Mouse (Mus musculus) erythroid progenitor cell, adult 5-6 weeks (primary cell): ENCODE results near the gene Wdtc1. TPM values are rescaled to one million over a fixed set of nuclear protein-coding genes. Genes with fewer than 3 reads are reported as not detected.

Experiments used
- ATAC-seq: replicated peaks from 2 replicates; pipeline ENCODE4 v1.8.0; 2016; ENCODE audit warnings: moderate number of reproducible peaks, mild to moderate bottlenecking, moderate TSS enrichment, inconsistent platforms; ENCODE audit not compliant: poor library complexity, low FRiP score, severe bottlenecking
- total RNA-seq, 2 experiments: library from RNA; stranded (forward) in 1 of 2; stranded (reverse) in 1 of 2; fragments of 150-400 nt in 1 of 2; fragments of 186-747, 209-891 nt in 1 of 2; gene quantifications; 2 replicates each; pipeline versions ENCODE4 v1.2.3 to v1.2.4; 2015 to 2017; ENCODE audit warnings: low replicate concordance in 2 of 2

Wdtc1 gene
- total RNA-seq, 2 experiments from 2014 or later = 9.0 to 28.5 TPM

DNA sequence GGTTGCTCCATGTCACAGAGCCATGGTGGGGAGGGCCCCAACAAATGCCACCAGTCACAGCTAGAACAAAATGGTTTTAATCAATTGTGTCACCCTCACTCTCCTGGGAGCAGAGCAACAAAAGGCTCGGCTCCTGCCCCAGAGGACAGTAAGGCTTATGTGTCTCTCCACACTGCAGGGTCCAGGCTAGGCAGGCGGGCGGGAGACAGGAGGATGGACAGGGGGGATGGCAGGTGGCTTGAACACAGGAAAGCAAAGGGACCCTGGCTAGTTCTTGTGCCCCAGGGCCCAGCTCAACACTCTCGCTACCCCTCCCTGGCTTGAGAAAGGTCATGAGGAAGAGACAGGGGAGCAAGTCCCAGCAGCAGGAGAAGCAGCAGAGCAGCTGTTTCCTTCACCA, 60.9 kb downstream of the Wdtc1 start:
- no peak for ATAC-seq

GRCm38 (mm10) chr4:133291255-133291654, 62.0 kb downstream of the Wdtc1 start:
- ATAC-seq = no peak

GRCm38 (mm10) chr4:133286476-133287077, 66.7 kb downstream of the Wdtc1 start:
- ATAC-seq = no peak

DNA sequence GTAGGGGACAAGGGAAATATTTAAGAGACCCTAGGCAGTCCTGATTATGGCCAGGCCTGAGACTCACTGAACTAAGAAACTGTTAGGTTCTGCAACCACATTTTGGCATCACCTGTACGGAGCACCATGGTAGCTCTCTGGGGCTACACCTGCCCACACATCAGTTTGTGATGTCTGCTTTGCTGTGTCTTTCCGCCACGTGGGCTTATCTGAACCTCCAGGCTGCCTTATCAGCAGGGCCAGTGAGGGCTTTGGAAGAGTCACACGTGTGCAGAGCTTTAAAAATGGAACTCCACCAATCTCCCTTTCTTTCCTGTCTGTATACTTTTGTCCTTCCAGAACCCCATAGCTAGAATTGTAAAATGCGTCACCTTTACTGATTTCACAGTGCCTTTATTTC, 67.3 kb downstream of the Wdtc1 start:
- ATAC-seq = peak; percentile 92

GRCm38 (mm10) chr4:133285299-133285698, 68.0 kb downstream of the Wdtc1 start:
- peak; percentile 63 for ATAC-seq

DNA sequence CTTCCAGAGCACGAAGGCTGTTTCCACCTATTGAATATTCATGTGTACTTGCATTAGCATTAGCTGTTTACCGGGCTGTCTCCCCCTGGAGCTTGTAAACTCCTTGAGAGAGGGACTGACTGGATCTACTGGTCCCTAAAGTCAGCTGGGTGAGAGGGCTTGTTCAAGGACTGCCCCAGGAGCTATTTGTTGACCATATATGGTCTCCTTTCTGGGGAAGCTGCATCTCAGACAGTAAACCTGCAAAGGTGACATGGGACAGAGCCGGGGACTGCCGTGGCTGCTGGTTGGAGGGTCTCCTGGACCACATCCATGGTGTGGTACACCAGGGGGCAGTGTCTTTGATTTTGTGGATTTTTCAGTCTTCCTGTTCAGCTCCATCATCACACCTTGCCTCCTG, 70.6 kb downstream of the Wdtc1 start:
- no peak for ATAC-seq

DNA sequence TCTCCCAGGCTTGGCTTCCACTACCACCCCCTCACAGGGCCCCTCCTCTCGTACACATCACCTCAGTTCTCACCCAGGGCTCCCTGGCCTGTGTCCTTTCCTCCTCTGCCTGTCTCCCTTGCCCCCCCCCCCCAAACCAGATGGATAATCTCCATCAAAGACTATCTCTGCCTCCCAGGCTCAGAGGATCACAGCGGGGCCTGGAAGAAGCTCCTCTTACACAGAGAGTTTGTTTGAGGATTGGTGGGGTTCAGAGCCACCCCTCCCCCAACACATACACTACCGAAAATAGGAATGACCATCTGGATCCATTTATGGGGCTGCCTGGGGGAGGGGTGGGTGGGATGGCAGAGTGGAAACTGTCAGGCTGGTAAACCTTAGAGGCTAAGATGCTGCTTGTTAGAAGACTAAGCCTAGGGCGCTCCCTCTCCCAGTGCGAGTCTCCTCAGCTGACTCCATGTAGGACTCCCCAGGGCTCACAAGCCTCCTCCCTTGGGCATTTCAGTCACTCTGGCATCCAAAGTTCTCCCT, 71.3 kb downstream of the Wdtc1 start:
- ATAC-seq = no peak

DNA sequence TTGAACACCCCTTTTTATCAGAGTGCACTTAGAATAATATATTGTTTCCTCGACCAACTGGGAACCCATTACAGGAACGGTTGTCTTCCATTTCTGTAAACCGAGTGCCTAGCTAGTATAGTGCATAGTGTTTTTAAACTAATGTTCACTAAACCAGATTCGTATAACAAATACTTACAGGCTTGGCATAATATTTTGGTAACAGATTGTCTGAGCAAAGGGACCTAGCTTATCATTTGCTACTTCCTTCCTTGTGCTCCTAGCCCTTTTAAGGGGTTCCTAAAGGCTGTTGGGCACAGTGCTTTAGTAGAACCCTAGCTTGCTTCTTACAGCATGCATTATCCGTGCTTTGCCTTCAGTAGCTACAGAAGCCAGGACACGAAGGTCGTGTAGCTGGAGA, 71.8 kb downstream of the Wdtc1 start:
- no peak for ATAC-seq

- ATAC-seq = no peak
These were observed 74.8 kb downstream of the Wdtc1 start for GRCm38 (mm10) chr4:133278482-133278881.

DNA sequence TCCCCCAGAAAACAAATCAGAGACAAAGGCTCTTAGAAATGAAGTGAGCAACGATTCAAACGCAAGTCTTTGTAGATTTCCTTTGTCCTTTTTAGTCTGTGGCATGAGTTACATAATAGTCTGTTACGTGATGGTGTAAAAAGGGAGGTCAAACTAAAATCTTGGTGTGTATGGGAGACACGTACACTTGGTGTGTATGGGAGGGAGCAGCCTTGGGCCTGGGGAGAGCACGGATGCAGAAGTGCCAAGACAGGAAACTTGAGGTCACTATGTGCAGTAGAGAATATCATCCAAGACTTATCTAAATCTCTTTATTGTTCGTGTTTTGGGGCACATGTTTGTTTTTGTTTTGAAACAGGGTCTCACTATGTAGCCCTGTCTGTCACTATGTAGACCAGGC, 75.2 kb downstream of the Wdtc1 start:
- 0 out of 2 replicates have a peak, but pooled peaks have one; percentile 18 for ATAC-seq

- peak; percentile 95 for ATAC-seq
These were observed 75.9 kb downstream of the Wdtc1 start, which contains the start of gene Tmem222 for GRCm38 (mm10) chr4:133277104-133278026. Gene Tmem222 (minus strand): TSS chr4:133277792.

DNA sequence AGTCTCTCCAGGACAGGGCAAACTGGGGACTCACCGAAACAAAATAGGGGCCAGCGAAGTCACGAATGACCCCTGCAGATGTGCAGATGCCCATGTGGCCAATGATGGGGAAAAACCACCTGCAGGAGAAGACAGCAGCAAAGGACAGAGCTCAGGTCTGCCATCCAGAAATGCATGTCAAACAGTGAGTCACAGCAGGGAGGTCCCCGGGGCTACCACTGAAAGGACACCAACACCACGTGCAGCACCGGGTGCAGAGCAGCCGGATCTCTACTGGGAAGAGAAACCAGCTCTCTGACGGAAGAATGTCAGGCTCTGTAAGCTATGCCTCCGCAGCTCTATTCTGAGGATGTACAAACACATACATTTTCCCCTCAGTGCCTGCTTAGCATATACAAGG, 82.4 kb downstream of the Wdtc1 start:
- ATAC-seq = no peak

GRCm38 (mm10) chr4:133269596-133269995, 83.7 kb downstream of the Wdtc1 start:
- no peak for ATAC-seq

- no peak for ATAC-seq
These were observed 84.3 kb downstream of the Wdtc1 start for GRCm38 (mm10) chr4:133268931-133269330.

DNA sequence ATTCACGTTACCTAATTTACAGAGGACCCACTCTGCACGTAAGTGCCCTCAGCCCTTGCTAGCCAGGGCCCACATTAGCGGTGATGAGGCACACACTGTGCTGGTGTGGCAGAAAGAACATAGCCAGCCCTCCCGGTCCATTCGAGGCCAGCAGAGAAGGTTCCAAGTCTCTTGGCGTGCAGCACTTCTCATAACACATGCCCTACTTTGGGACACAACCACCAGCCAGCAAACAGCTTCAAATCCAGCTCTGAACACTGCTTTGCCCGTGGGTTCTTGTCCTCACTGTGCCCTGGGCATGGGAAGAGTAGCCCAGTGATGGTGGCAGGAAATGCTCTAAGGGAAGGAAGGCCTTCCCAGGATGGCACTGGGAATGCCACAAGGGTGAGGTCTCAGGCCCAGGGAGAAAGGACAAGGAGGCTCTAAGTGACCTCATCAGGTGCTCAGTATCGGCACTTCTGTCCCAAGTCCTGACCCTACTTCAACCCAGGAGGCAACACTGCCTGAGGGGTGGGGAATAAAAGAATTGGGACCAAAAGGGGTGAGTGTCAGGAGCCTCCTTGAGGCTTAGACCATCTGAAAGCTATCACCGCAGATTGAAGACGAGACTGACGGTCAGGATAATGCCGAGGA, 86.9 kb downstream of the Wdtc1 start:
- ATAC-seq = no peak

DNA sequence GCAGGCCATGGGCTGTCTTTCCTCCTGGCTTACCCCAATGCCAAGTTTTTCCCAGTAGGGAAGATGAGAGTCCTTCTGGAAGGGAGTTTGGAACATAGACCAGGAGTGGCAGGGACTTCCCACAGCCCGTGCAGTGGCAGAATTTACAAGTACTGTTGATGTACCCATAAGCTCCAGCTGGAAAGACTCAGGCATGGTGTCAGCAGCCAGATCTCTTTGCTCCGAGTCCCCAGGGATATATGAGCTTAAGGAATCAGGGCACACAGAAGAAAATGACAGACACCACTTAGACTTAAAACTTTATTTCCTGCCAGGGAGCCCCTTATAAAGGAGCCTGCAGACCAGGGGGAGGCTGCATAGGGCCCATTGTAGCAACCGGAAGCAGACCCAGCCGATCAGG, 87.5 kb downstream of the Wdtc1 start:
- ATAC-seq = no peak

- no peak for ATAC-seq
These were observed 88.0 kb downstream of the Wdtc1 start for GRCm38 (mm10) chr4:133265297-133265696.

GRCm38 (mm10) chr4:133264559-133264958, 88.7 kb downstream of the Wdtc1 start:
- ATAC-seq = no peak

DNA sequence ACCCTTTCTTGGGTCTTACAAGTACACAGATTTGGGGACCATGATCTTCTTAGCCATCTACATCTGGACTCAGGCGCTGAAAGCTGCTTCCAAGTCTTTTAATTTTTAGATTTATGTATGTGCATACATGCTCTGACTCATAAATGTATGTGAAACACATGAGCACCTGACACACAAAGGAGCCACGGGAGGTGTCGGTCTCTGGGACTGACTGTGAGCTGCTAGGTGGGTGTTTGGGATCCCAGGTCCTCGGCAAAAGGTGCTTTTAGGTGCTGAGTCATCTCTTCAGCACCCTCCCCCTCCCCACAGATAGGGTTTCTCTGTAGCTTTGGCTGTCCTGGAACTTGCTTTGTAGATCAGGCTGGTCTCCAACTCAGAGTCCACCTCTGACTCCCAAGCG, 89.5 kb downstream of the Wdtc1 start:
- no peak for ATAC-seq

GRCm38 (mm10) chr4:133262882-133263281, 90.4 kb downstream of the Wdtc1 start, which contains the start of gene Sytl1:
Gene Sytl1 (minus strand): TSS chr4:133263113.
- ATAC-seq = no peak; the same call in 1 of the 2 replicates
